22 mouse cellular contexts compared by ENCODE assay signal in genomic region chr13:24880208-24880607, GRCm38 (mm10). TPM values are rescaled to one million over a fixed set of nuclear protein-coding genes. Genes with fewer than 3 reads are reported as not detected.
A peak's percentile ranks its signal among the peaks of the same experiment; 100 is the strongest.
DNase-seq lines count a peak whose midpoint lies in the region; ATAC-seq and TF ChIP-seq lines count a peak whose summit lies in the region.
"Had no signal": no experiment of that assay in that cellular context is flagged by ENCODE, and none has a peak within 500 bp of the region (broad histone marks: within the 10 kb centered on the region; RNA-seq: fewer than 3 reads in every experiment).

No protein-coding gene starts in this region.

- no peaks in the 10 kb centered on the region for H3K27me3 ChIP-seq in heart, embryonic 10.5 days (ENCODE audit: insufficient read depth, poor library complexity, severe bottlenecking)
- H3K27me3 ChIP-seq in kidney, embryonic 15.5 days = no peaks in the 10 kb centered on the region
- no peaks in the 10 kb centered on the region for H3K27me3 ChIP-seq in liver, postnatal 0 days (ENCODE audit: insufficient read depth, low read length)
- H3K27me3 ChIP-seq: embryonic facial prominence, embryonic 12.5 days; forebrain, embryonic 15.5 days; heart, embryonic 15.5 days had no signal

- ATAC-seq in kidney, embryonic 15.5 days (replicated peaks; ENCODE audit: low FRiP score) = 0 out of 2 replicates have a peak, but pooled peaks have one; percentile 15
- ATAC-seq in liver, postnatal 0 days = peak; percentile 75
- ATAC-seq: CD4-positive, CD25-positive, alpha-beta regulatory T cell, adult 4 months; forebrain, embryonic 15.5 days had no signal

- TF ChIP-seq EP300 in liver, postnatal 0 days (IDR thresholded peaks at IDR 0.05; ENCODE audit: low read depth) = no peak

- no peaks in the 10 kb centered on the region for H3K4me1 ChIP-seq in heart, embryonic 10.5 days
- peaks cover 12% of the 10 kb centered on the region for H3K4me1 ChIP-seq in kidney, embryonic 15.5 days
- H3K4me1 ChIP-seq in liver, postnatal 0 days (ENCODE audit: insufficient read depth) = peaks cover 4% of the 10 kb centered on the region; the same call in 1 of the 2 replicates
- H3K4me1 ChIP-seq: embryonic facial prominence, embryonic 12.5 days; forebrain, embryonic 15.5 days; heart, embryonic 15.5 days had no signal

- TF ChIP-seq CTCF in liver, postnatal 0 days (IDR thresholded peaks at IDR 0.05; ENCODE audit: low read depth) = no peak

- H3K9ac ChIP-seq in kidney, embryonic 15.5 days = no peak overlapping the region
- no peak overlapping the region for H3K9ac ChIP-seq in liver, postnatal 0 days (replicated peaks)
- H3K9ac ChIP-seq: embryonic facial prominence, embryonic 12.5 days; forebrain, embryonic 15.5 days; heart, embryonic 15.5 days had no signal

- H3K4me3 ChIP-seq in heart, embryonic 10.5 days = no peak overlapping the region
- no peak overlapping the region for H3K4me3 ChIP-seq in kidney, embryonic 15.5 days (replicated peaks)
- no peak overlapping the region for H3K4me3 ChIP-seq in liver, postnatal 0 days (ENCODE audit: low read depth, low read length)
- H3K4me3 ChIP-seq: embryonic facial prominence, embryonic 12.5 days; forebrain, embryonic 15.5 days; heart, embryonic 15.5 days had no signal

- DNase-seq in heart, adult 11 months = peak; percentile 42
- no peak for DNase-seq in heart, embryonic 10.5 days (ENCODE audit: low spot score)
- no peak for DNase-seq in kidney, adult 8-10 months
- DNase-seq in liver, postnatal 0 days = no peak
- no peak for DNase-seq in liver
- DNase-seq in yolk sac, embryonic 10.5 days (ENCODE audit: low spot score) = peak; percentile 70
- no peak for DNase-seq in ovary, postnatal 36 days (ENCODE audit: low spot score)
- DNase-seq: adrenal gland, adult 8-10 months; B cell, adult 2 months; cerebellum, adult 11 months; cerebellum, adult 8-10 months; cerebellum, postnatal 25 days; gastrocnemius, postnatal 36 days; heart, adult 18-20 months; heart, postnatal 14 days had no signal

- no peak overlapping the region for H3K4me2 ChIP-seq in kidney, embryonic 15.5 days
- no peak overlapping the region for H3K4me2 ChIP-seq in liver, postnatal 0 days (ENCODE audit: low read depth, low read length)
- H3K4me2 ChIP-seq: embryonic facial prominence, embryonic 12.5 days; forebrain, embryonic 15.5 days; heart, embryonic 11.5 days; heart, embryonic 15.5 days had no signal

- WGBS in heart, embryonic 10.5 days = 62% methylated on average over 6 of the region's 6 CpGs
- WGBS in kidney, embryonic 15.5 days = 71% methylated on average over 6 of the region's 6 CpGs
- WGBS in liver, postnatal 0 days (ENCODE audit: insufficient replicate concordance) = 56% methylated on average over 6 of the region's 6 CpGs

- 0 out of 2 replicates have a peak, but pooled peaks cover 5% of the 10 kb centered on the region for H3K9me3 ChIP-seq in heart, embryonic 10.5 days
- no peaks in the 10 kb centered on the region for H3K9me3 ChIP-seq in kidney, embryonic 15.5 days (replicated peaks)
- 0 out of 2 replicates have a peak, but pooled peaks cover 3% of the 10 kb centered on the region for H3K9me3 ChIP-seq in liver, postnatal 0 days (ENCODE audit: low read length)
- H3K9me3 ChIP-seq: forebrain, embryonic 15.5 days; G1E; heart, embryonic 15.5 days had no signal

- no peak overlapping the region for H3K27ac ChIP-seq in heart, embryonic 10.5 days
- peak overlapping the region; percentile 74 for H3K27ac ChIP-seq in kidney, embryonic 15.5 days
- peak overlapping the region; percentile 61; the same call in 1 of the 2 replicates for H3K27ac ChIP-seq in liver, postnatal 0 days (ENCODE audit: low read depth)
- H3K27ac ChIP-seq: embryonic facial prominence, embryonic 12.5 days; forebrain, embryonic 15.5 days; heart, embryonic 15.5 days had no signal

- H3K36me3 ChIP-seq in heart, embryonic 10.5 days = no peaks in the 10 kb centered on the region
- H3K36me3 ChIP-seq in kidney, embryonic 15.5 days = no peaks in the 10 kb centered on the region
- no peaks in the 10 kb centered on the region for H3K36me3 ChIP-seq in liver, postnatal 0 days (replicated peaks; ENCODE audit: insufficient read depth, low read length)
- H3K36me3 ChIP-seq: embryonic facial prominence, embryonic 12.5 days; forebrain, embryonic 15.5 days; G1E; heart, embryonic 15.5 days had no signal

RNA-seq across cellular contexts. Expression of gene D130043K22Rik, which starts 35.3 kb away (rescaled TPM):
- polyA plus RNA-seq in heart, embryonic 10.5 days (2016; fragmentation: Nextera tagmentation; extraction: Ambion mirVana) = 0.14 and 0.15 TPM in 2 replicates
- 0.57 and 0.61 TPM in 2 replicates for polyA plus RNA-seq in kidney, embryonic 15.5 days (2015; fragmentation: Nextera tagmentation; extraction: Ambion mirVana)
- 0.31 and 0.48 TPM in 2 replicates for polyA plus RNA-seq in liver, postnatal 0 days (2015; fragmentation: Nextera tagmentation; extraction: Ambion mirVana)
- polyA plus RNA-seq: G1E; heart, embryonic 11.5 days had no signal

RNA-seq across cellular contexts. Expression of gene Tdp2, which starts 48.7 kb away (rescaled TPM):
- polyA plus RNA-seq in heart, embryonic 10.5 days (2016; fragmentation: Nextera tagmentation; extraction: Ambion mirVana) = 39.7 and 57.2 TPM in 2 replicates
- polyA plus RNA-seq in kidney, embryonic 15.5 days (2015; fragmentation: Nextera tagmentation; extraction: Ambion mirVana) = 63.9 and 65.5 TPM in 2 replicates
- polyA plus RNA-seq in liver, postnatal 0 days (2015; fragmentation: Nextera tagmentation; extraction: Ambion mirVana) = 18.3 and 18.4 TPM in 2 replicates

RNA-seq across cellular contexts. Expression of gene Acot13, which starts 48.9 kb away (rescaled TPM):
- polyA plus RNA-seq in heart, embryonic 10.5 days (2016; fragmentation: Nextera tagmentation; extraction: Ambion mirVana) = 116 and 174 TPM in 2 replicates
- polyA plus RNA-seq in kidney, embryonic 15.5 days (2015; fragmentation: Nextera tagmentation; extraction: Ambion mirVana) = 103 and 105 TPM in 2 replicates
- 101 and 102 TPM in 2 replicates for polyA plus RNA-seq in liver, postnatal 0 days (2015; fragmentation: Nextera tagmentation; extraction: Ambion mirVana)

RNA-seq across cellular contexts. Expression of gene Aldh5a1, which starts 57.3 kb away (rescaled TPM):
- polyA plus RNA-seq in heart, embryonic 10.5 days (2016; fragmentation: Nextera tagmentation; extraction: Ambion mirVana) = 4.5 and 7.1 TPM in 2 replicates
- 7.8 and 7.9 TPM in 2 replicates for polyA plus RNA-seq in kidney, embryonic 15.5 days (2015; fragmentation: Nextera tagmentation; extraction: Ambion mirVana)
- polyA plus RNA-seq in liver, postnatal 0 days (2015; fragmentation: Nextera tagmentation; extraction: Ambion mirVana) = 3.8 and 3.9 TPM in 2 replicates
- polyA plus RNA-seq: G1E had no signal

Comparison
In these comparisons a context has a peak if more than half of its experiments do, and no peak if none do; other contexts are left out.
1. DNase-seq: peak in heart, adult 11 months (single experiment) and yolk sac, embryonic 10.5 days (single experiment); none in heart, embryonic 10.5 days (single experiment), kidney, adult 8-10 months (0 of 2), liver, postnatal 0 days (single experiment), liver (single experiment) and ovary, postnatal 36 days (single experiment).